Mouse (Mus musculus) testis, postnatal 14 days (tissue): ENCODE measurements around the gene Olfr1513.
"Not testable (repeated sequence)": the region's sequence is repeated elsewhere in the genome, so short reads cannot be mapped to it uniquely, and the experiment has no call there.

ENCODE experiments used
- DNase-seq: peaks from one replicate; pipeline ENCODE4 v3.0.0; 2021; ENCODE audit warnings: low spot score

The Olfr1513 gene

GRCm38 (mm10) chr14:52310343-52310742 lies 45.9 kb downstream of the Olfr1513 start:
- not testable (repeated sequence) for DNase-seq

- no peak for DNase-seq
Measured at GRCm38 (mm10) chr14:52306100-52306499, 50.1 kb downstream of the Olfr1513 start.

GRCm38 (mm10) chr14:52304644-52305271 lies 51.5 kb downstream of the Olfr1513 start, which contains the start of gene Mettl3:
Mettl3 (minus strand) TSS chr14:52305128.
- peak; percentile 91 for DNase-seq

- not testable (repeated sequence) for DNase-seq
Measured at GRCm38 (mm10) chr14:52303517-52303916, 52.7 kb downstream of the Olfr1513 start.
